Mouse (Mus musculus) embryonic facial prominence, embryonic 13.5 days (tissue): ENCODE data around the gene Sugp1. TPM values are rescaled to one million over a fixed set of nuclear protein-coding genes. Genes with fewer than 3 reads are reported as not detected.
"Not testable (repeated sequence)": the region's sequence is repeated elsewhere in the genome, so short reads cannot be mapped to it uniquely, and the experiment has no call there.

Experiments
- ATAC-seq: fragments of 200-750 bp; cut with Nextera tagmentation; 2 replicates; pipeline ENCODE4 v1.8.0; 2017; ENCODE audit warnings: low read depth; ENCODE audit not compliant: insufficient number of reproducible peaks, insufficient read depth, low FRiP score, low TSS enrichment
- H3K27ac ChIP-seq: fragments of 300-500 bp; sonication (generic); 2 replicates; pipeline ENCODE4 v1.5.1; 2015; ENCODE audit warnings: moderate library complexity, mild to moderate bottlenecking, inconsistent platforms
- H3K27me3 ChIP-seq: fragments of 300-500 bp; sonication (generic); 2 replicates; pipeline ENCODE4 v1.6.1; 2015; ENCODE audit warnings: mild to moderate bottlenecking, inconsistent platforms
- H3K36me3 ChIP-seq: fragments of 300-500 bp; sonication (generic); 2 replicates; pipeline ENCODE4 v1.6.1; 2015; ENCODE audit warnings: mild to moderate bottlenecking, inconsistent platforms
- H3K4me1 ChIP-seq: fragments of 300-500 bp; sonication (generic); 2 replicates; pipeline ENCODE4 v1.6.1; 2015; ENCODE audit warnings: inconsistent platforms
- H3K4me2 ChIP-seq: fragments of 300-500 bp; sonication (generic); 2 replicates; pipeline ENCODE4 v1.6.1; 2015; ENCODE audit warnings: moderate library complexity, mild to moderate bottlenecking, inconsistent platforms
- H3K4me3 ChIP-seq: fragments of 300-500 bp; sonication (generic); 2 replicates; pipeline ENCODE4 v1.5.1; 2015; ENCODE audit warnings: mild to moderate bottlenecking, inconsistent platforms
- H3K9ac ChIP-seq: fragments of 300-500 bp; sonication (generic); 2 replicates; pipeline ENCODE4 v1.6.1; 2015; ENCODE audit warnings: mild to moderate bottlenecking, inconsistent platforms
- H3K9me3 ChIP-seq: fragments of 300-500 bp; sonication (generic); 2 replicates; pipeline ENCODE4 v1.6.1; 2016; ENCODE audit warnings: inconsistent platforms
- WGBS: fragments of 180-500 bp; shearing (Covaris S2); methylation state at CpG from one replicate; pipeline ENCODE4 v1.1.7; 2015; ENCODE audit warnings: mixed read lengths; 5-methylcytosine and 5-hydroxymethylcytosine counted together
- polyA plus RNA-seq: library from polyadenylated mRNA; unstranded; fragments of >200 nt; fragmentation: Nextera tagmentation; extraction: Ambion mirVana; gene quantifications from 2 replicates; pipeline ENCODE4 v1.2.1, GENCODE M21; 2015

Gene Sugp1
- polyA plus RNA-seq, 1 experiment from 2014 or later: 56.5 TPM

GRCm38 (mm10) chr8:70049662-70050061 is 7.0 kb downstream of the Sugp1 start:
- no peaks in the 10 kb centered on the region for H3K27me3 ChIP-seq
- no peaks in the 10 kb centered on the region for H3K9me3 ChIP-seq
- H3K4me1 ChIP-seq: peaks cover 6% of the 10 kb centered on the region; the same call in 1 of the 2 replicates
- H3K36me3 ChIP-seq: peaks cover 55% of the 10 kb centered on the region
- no peak overlapping the region for H3K27ac ChIP-seq
- no peak overlapping the region for H3K4me3 ChIP-seq
- H3K9ac ChIP-seq: no peak overlapping the region
- H3K4me2 ChIP-seq: no peak overlapping the region
- no peak for ATAC-seq

GRCm38 (mm10) chr8:70050434-70050833 is 7.8 kb downstream of the Sugp1 start:
- H3K4me1 ChIP-seq, ATAC-seq, H3K9me3 ChIP-seq, H3K4me2 ChIP-seq, H3K27me3 ChIP-seq, H3K9ac ChIP-seq, H3K27ac ChIP-seq, H3K4me3 ChIP-seq: not testable (repeated sequence)
- H3K36me3 ChIP-seq: peaks cover 63% of the 10 kb centered on the region
- 90% methylated on average over 5 of the region's 5 CpGs for WGBS

DNA sequence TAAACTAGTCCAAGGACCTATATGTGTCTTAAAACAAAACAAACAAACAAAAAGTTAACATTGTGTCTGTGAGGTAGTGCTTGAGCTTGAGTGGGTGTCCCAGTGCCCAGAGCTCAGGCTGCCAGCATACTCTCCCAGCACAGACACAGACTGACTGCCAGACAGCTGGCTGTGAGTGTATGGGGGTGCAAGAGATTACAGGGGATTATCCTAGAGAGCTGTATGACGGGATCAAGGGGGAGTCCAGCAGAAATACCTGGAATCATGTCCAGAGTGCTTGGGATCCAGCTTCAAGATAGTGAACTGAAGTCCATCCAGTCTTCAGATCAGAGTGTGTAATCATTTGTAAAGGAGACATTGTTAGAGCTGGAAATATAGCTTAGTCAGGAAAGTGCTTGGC is 15.1 kb downstream of the Sugp1 start:
- H3K36me3 ChIP-seq: peaks cover 92% of the 10 kb centered on the region
- 81% methylated on average over 1 of the region's 1 CpGs for WGBS
- no peaks in the 10 kb centered on the region for H3K27me3 ChIP-seq
- no peak overlapping the region for H3K4me2 ChIP-seq
- H3K9me3 ChIP-seq: no peaks in the 10 kb centered on the region
- no peak overlapping the region for H3K9ac ChIP-seq
- no peak overlapping the region for H3K27ac ChIP-seq
- H3K4me3 ChIP-seq: no peak overlapping the region
- no peak for ATAC-seq
- no peaks in the 10 kb centered on the region for H3K4me1 ChIP-seq

DNA sequence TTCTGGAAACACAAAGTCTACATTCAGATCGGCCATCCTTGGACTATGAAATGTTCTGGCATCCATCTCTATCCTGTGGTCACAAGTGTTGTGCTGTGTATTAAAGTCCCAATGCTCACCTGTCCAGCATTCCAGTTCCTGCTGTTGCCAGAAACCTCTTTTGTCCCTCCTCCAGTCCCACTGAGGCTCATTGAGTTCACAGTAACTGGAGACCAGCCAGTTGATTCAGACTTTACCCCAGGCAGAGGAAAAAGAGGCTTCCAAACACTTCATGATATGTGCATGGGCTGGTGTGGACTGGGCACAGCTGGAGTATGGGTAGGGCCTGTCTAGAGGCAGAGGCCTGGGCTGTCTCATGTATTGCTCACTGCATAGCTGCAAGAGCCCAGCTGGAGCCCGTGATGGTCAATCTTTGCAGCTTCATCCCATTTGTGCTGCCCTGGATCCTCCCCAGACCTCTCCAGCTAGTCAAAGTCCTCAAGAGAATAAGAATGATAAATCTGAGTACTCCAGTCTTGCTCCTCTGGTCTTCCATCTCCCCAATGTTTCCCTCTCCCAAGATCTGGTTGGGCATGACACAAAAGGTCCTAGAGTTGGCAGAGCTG is 29.3 kb downstream of the Sugp1 start:
- Histone ChIP-seq H3K9me3 (no peaks in the 10 kb centered on the region), H3K27me3 (no peaks in the 10 kb centered on the region), H3K4me1 (peaks cover 8% of the 10 kb centered on the region; the same call in 1 of the 2 replicates), H3K27ac (no peak overlapping the region), H3K9ac (no peak overlapping the region; the same call in 1 of the 2 replicates), H3K36me3 (peaks cover 53% of the 10 kb centered on the region), H3K4me2 (no peak overlapping the region), H3K4me3 (no peak overlapping the region)
- 84% methylated on average over 2 of the region's 2 CpGs for WGBS
- no peak for ATAC-seq

GRCm38 (mm10) chr8:70072441-70073069 is 29.9 kb downstream of the Sugp1 start, which contains the start of gene Tm6sf2:
Gene Tm6sf2 (plus strand): TSS chr8:70072924.
- peak within 1 kb of the TSS; percentile 53 for H3K4me2 ChIP-seq
- H3K9ac ChIP-seq: no peak within 1 kb of the TSS; the same call in 1 of the 2 replicates
- peak within 1 kb of the TSS; percentile 12; the same call in 1 of the 2 replicates for H3K4me3 ChIP-seq
- H3K27ac ChIP-seq: no peak within 1 kb of the TSS
- no peaks in the 10 kb centered on the region for H3K27me3 ChIP-seq
- peaks cover 47% of the 10 kb centered on the region for H3K36me3 ChIP-seq
- 0 out of 2 replicates have a peak, but pooled peaks have one; percentile 38 for ATAC-seq
- peaks cover 8% of the 10 kb centered on the region; the same call in 1 of the 2 replicates for H3K4me1 ChIP-seq
- H3K9me3 ChIP-seq: no peaks in the 10 kb centered on the region
- 16% methylated on average over 21 of the region's 27 CpGs for WGBS

GRCm38 (mm10) chr8:70073120-70073519 is 30.5 kb downstream of the Sugp1 start:
- Histone ChIP-seq H3K27ac (no peak overlapping the region), H3K9ac (no peak overlapping the region), H3K27me3 (no peaks in the 10 kb centered on the region), H3K4me1 (peaks cover 8% of the 10 kb centered on the region; the same call in 1 of the 2 replicates), H3K4me2 (peak overlapping the region; percentile 53), H3K9me3 (no peaks in the 10 kb centered on the region), H3K36me3 (peaks cover 41% of the 10 kb centered on the region), H3K4me3 (peak overlapping the region; percentile 12; the same call in 1 of the 2 replicates)
- no peak for ATAC-seq
- WGBS: 67% methylated on average over 8 of the region's 8 CpGs

DNA sequence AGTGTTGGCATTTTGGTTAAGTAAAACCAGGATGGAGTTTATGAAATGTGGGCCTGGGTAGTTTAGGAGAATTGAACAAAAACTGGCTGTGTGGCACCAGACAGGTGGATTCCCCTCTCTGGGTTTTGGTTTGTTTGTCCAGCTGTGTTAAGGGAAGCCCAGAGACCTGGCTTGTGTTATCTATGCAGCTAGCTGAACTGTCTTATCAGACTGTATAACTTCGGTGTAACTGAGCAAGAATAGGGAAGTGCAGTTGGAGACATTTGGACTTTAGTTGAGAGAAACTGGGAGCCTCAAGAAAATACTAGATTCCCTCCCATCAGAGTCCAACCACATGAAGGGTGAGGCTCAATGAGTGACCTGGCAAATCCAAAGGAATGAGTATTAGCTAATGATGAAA is 31.1 kb downstream of the Sugp1 start:
- no peak for ATAC-seq
- H3K9me3 ChIP-seq: no peaks in the 10 kb centered on the region
- H3K27me3 ChIP-seq: no peaks in the 10 kb centered on the region
- WGBS: 78% methylated on average over 1 of the region's 1 CpGs
- no peak overlapping the region for H3K4me2 ChIP-seq
- H3K9ac ChIP-seq: no peak overlapping the region
- H3K4me3 ChIP-seq: no peak overlapping the region
- H3K36me3 ChIP-seq: peaks cover 38% of the 10 kb centered on the region
- no peak overlapping the region for H3K27ac ChIP-seq
- H3K4me1 ChIP-seq: peaks cover 8% of the 10 kb centered on the region; the same call in 1 of the 2 replicates

DNA sequence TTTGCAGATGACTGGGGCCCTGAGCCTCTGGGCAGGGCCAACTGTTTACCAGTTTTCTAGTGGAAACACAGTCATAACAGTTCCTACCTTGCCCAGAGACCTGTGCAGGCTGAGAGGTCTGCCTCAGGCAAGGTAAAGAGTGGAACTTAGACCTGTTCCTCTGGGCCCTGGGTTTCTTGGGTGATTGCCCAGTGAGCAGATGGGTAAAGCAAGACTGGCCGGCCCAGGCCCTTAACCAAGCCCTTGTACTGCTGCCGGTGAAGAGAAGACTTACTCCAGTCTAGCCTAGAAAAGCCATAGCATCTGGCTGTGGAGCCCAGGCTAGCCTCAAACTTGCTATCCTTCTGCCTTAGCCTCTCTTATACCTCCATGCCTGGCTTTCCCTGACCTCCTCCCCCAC is 39.4 kb downstream of the Sugp1 start:
- Histone ChIP-seq H3K27me3 (peaks cover 55% of the 10 kb centered on the region), H3K4me3 (no peak overlapping the region), H3K9me3 (no peaks in the 10 kb centered on the region), H3K4me2 (no peak overlapping the region), H3K27ac (no peak overlapping the region), H3K36me3 (0 out of 2 replicates have a peak, but pooled peaks cover 3% of the 10 kb centered on the region), H3K4me1 (peaks cover 19% of the 10 kb centered on the region), H3K9ac (no peak overlapping the region)
- 96% methylated on average over 2 of the region's 2 CpGs for WGBS
- no peak for ATAC-seq

DNA sequence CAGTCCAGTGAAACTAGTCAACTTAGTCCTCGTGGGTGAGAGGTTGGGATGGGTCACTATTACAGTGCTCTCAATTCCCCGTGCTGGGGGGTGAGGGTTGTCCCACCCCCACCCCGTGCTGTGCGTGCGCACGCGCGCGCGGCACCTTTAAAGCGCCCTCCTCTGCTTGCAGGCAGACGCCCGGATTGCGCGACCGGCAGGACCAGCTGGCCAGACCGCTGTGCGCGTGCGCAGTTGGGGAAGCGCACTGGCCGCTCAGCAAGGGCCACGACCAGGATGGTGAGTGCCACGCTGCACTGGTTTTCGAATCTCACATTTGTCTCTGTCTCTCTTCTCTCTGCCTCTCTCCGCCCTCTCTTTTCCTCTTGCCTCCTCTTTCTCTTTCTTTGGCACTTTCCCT is 40.7 kb downstream of the Sugp1 start, which contains the start of gene Hapln4:
Hapln4 (plus strand) TSS at position 173 of the 400 bp plus-strand sequence.
- H3K36me3 ChIP-seq: 0 out of 2 replicates have a peak, but pooled peaks cover 1% of the 10 kb centered on the region
- H3K9me3 ChIP-seq: no peaks in the 10 kb centered on the region
- peak within 1 kb of the TSS; percentile 45 for H3K4me3 ChIP-seq
- peaks cover 68% of the 10 kb centered on the region for H3K27me3 ChIP-seq
- H3K4me1 ChIP-seq: peaks cover 26% of the 10 kb centered on the region
- peak within 1 kb of the TSS; percentile 85 for H3K4me2 ChIP-seq
- H3K9ac ChIP-seq: peak within 1 kb of the TSS; percentile 61
- no peak within 1 kb of the TSS for H3K27ac ChIP-seq
- no peak for ATAC-seq
- under 1% methylated on average over 26 of the region's 26 CpGs for WGBS

DNA sequence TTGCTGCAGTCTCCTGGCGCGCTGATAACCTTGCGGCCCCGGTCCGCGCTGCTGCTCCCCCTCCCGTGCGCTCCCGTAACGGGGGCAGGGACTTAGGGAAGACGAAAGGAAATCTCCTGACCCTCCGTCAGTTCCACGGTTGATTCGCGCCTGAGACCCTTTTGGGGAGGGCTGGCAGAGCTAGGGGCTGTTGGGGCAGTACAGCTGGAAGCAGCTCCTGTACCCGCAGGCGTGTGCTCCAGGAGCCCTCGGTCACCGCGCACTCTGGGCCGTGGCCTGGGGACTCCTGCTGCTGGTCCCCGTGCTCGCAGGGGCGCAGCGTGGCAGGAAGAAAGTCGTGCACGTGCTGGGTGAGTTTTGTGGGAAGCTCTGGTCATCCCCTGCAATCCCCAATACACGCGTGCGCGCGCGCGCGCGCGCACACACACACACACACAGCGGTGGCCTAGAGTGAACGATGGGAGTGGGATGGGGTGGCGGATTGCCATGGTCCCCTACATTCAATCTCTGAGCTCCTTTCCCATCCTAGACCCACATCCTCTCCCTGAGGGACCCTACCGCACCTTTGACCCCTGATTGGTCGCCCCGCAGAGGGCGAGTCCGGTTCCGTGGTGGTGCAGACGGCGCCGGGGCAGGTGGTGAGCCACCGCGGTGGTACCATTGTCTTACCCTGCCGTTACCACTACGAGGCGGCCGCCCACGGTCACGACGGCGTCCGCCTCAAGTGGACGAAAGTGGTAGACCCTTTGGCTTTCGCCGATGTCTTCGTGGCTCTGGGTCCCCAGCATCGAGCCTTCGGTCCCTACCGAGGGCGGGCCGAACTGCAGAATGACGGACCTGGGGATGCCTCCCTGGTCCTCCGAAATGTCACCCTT is 41.8 kb downstream of the Sugp1 start:
- H3K4me2 ChIP-seq: peak overlapping the region; percentile 85
- no peaks in the 10 kb centered on the region for H3K9me3 ChIP-seq
- 2% methylated on average over 71 of the region's 71 CpGs for WGBS
- ATAC-seq: no peak
- H3K9ac ChIP-seq: peak overlapping the region; percentile 61
- H3K27me3 ChIP-seq: peaks cover 80% of the 10 kb centered on the region
- no peak overlapping the region for H3K27ac ChIP-seq
- peaks cover 27% of the 10 kb centered on the region for H3K4me1 ChIP-seq
- no peaks in the 10 kb centered on the region for H3K36me3 ChIP-seq
- H3K4me3 ChIP-seq: peak overlapping the region; percentile 45

- Histone ChIP-seq H3K27me3 (peaks cover 97% of the 10 kb centered on the region), H3K4me3 (no peak overlapping the region), H3K9ac (no peak overlapping the region), H3K27ac (no peak overlapping the region), H3K36me3 (no peaks in the 10 kb centered on the region), H3K4me1 (peaks cover 27% of the 10 kb centered on the region), H3K4me2 (no peak overlapping the region), H3K9me3 (no peaks in the 10 kb centered on the region)
- WGBS: 36% methylated on average over 1 of the region's 1 CpGs
- ATAC-seq: no peak
These were observed 43.5 kb downstream of the Sugp1 start for GRCm38 (mm10) chr8:70086151-70086550.
